Mouse (Mus musculus) ES-E14 (cell line): Measurements from ENCODE around the gene Arf5.

Experiments used
- CHD2 ChIP-seq: IDR thresholded peaks from 2 replicates; pipeline ENCODE4 v1.6.1; 2014; ENCODE audit warnings: mild to moderate bottlenecking, low read depth, low read length, inconsistent platforms
- ZNF384 ChIP-seq: IDR thresholded peaks from 2 replicates; pipeline ENCODE4 v1.6.1; 2012; ENCODE audit warnings: low read depth, low read length, inconsistent platforms

DNA sequence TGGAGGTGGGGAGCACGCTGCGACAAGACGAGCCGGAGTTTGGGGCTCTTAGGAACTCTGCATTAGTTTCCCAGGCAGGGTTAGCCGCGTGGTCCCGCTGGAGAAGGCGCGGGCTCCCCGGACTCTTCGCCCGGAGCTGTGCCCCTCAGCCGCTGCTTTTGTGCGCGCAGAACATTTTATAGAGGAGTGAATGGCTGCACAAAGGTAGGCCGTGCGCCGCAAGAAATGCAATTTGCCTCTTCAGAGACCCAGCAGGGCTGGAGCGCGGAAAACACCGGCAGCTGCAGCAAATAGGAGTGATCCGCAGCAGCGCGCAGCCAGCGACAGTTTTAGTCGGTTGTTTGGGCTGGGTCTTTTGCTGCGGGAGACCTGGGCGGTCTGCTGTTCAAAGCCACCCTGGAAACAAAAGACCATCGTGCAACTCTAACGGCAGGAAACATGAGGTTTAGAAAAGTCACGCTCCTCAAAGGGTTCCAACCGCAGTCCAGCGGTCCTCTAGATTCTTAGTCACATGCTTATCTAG lies 25.6 kb upstream of the Arf5 start, which contains the start of gene Zfp800:
- TF ChIP-seq CHD2 (no peak), ZNF384 (no peak)
